Mouse (Mus musculus) spleen, postnatal 14 days (tissue): ENCODE results near the gene 4933407L21Rik.

Experiments
- DNase-seq, 2 experiments: peaks; one replicate each; pipeline ENCODE4 v3.0.0; 2021 to 2022; ENCODE audit warnings: low spot score in 2 of 2

The 4933407L21Rik gene

DNA sequence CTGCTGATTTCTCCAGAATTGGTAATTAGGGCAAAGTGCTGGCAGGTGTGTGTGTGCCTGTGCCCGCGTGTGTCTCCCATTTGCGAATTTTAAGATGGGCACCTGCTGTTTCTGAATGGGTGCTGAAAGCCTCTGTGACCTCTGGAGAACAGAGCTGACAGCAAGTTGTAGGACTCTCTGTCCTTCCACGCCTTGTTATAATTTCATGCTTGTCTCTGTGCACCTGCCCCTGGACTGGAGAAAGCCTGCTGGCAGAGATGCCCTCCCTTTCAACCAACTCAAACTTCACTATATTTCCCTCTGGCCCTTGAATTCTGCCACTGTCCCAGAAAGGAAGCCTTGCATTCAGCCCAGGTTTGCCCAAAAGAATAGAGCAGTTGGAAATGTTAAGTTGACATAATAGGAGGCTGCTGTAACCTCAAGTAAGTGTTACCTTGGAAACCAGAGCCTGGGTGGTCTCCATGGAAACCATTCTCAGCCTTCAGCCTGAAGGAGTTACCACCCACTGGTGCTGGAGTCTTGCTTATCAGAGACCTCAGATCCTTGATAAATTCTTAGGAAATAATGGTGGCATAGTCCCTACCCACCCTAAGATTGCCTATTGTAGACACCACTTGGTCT, 11.3 kb upstream of the 4933407L21Rik start:
- no peak for DNase-seq

DNA sequence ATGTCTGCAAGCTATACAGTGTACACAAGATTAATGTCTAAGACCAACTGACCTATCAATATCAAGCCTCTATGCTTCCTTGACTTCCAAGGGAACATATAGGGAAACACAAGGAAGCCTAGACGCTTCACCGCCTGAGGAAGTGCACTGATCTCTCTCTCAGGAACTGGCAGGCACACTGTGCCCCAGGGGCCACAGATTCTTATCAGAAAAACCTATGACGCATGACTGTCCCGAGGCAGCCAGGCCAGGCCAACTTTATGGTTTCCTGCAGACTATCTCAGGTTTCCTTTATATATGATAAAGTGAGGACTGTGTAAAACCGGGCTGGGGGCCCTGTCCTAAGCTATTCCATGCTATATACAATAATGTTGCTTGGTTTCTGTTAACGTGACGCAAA, 8.7 kb upstream of the 4933407L21Rik start:
- no peak for DNase-seq

DNA sequence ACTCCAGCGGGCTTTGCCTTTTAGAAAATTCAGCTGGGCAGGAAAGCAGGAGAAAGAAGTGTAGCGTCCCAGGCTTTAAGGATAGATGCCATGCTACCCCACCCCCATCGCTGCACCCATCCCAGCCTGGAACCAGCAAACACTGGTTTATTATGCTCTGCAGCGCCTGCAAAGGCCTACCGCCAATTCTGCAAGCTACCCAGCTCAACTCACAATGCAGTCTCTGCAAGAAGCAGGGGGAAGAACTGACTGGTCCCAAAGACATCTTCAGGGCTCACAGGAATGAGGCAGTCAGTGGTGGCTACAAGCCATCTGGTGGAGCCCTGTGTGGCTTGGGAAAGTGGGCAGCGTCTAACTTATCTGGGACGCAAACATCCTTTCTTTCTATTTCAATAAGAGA, 6.6 kb upstream of the 4933407L21Rik start:
- DNase-seq: no peak

DNA sequence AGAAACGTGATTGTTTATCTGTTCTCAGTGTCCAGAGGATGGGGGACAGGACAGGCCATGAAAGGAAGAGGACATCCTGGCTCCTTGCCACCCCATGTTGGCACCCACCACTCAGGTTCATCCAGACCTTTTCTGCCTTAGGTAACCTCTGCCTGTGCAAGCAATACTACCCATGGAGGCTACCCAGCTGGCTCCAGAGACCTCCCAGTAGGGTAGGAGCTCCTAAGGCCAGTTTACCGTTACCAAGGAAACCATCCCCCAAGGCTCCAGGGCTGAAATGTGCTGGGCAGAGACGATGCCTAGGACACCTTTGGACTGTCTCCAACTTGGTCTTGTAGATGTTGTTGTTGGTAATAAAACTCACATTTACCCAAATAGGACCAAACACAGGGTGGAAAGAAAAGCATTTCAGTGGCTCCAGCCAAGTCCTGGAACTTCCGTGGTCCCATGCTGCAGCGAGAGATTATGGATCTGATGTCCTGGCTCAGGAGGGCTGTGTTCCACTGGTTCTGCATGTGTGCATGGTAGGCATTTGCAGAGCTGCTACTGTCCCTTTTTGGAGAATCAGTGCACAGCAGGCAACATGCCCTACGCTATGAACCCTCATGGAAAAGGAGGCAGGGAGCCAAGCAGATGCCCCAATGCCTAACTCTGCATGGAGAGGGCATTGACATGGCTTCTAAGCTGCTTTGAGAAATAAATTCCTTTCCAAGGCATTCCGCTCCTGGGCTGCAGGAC, 6.0 kb upstream of the 4933407L21Rik start:
- no peak for DNase-seq

DNA sequence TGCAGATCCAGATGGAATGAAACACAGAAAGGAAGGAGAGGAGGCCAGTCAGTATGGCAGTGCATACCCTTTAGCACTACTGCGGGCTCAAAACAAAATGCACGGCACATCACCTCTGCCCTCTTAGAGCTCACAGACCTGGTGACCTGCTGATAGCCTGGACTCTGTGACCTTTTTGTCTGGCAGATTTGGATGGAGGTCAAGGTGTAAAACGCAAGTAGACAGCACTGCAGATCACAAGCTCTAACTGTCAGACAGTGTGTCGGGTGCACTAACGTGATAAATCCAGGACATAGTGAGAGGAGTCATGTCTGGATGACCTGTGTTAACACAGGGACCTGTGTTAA, 5.4 kb upstream of the 4933407L21Rik start:
- DNase-seq: no peak

DNA sequence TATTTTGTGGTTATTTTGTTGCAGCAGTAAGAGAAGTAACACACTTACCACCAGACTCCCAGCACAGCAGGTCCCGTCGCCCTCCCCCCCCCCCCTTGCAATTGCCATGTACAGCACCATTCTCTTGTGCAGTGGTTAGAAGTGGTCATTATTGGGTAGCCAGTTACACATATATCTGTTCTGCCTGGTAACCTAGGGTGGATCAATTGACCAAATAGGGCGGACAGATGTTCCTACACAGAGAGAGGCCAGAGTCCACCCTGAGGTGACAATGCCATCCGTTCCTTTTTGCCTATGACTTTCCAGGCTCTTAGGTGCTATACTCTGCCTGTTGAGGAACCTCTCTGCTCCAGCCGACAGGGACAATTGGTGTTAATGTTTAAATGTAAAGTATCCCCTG, 3.1 kb upstream of the 4933407L21Rik start:
- no peak for DNase-seq

DNA sequence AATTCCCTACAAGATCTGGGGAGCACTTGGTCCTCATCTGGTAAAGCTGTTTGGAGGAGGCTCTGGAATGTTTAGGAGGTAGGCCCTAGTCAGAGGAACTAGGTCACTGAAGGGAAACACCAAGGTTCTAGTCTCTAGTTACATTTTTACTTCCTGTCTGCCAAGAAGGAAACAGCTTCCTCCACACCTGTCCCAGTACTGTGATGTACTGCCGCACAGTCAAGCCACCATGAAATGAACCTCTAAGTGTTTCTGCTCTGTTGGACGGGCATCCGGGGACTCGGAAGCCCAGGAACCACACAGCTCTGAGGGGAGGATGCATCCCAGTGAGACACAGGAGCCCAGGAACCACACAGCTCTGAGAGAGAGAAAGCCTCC, 394 bp downstream of the 4933407L21Rik start:
- DNase-seq: no peak

DNA sequence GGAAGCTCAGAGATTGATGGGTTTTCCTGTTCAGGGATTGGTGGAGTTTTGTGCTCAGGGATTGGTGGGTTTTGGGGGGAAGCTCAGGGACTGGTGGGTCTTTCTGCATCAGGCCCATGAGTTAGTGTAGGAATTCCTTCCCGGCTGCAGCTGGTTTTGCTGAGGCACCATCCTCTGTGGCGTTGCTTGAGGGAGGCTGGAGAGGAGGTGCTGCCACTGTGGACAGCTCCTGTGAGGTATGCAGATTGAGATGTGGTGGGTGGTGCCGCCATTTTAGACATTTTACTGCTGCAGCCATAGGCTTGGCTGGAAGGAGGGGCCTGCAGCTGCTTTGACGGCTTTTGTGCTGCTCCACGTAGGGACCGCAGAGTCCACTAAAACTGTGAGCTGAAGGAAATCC, 1.1 kb downstream of the 4933407L21Rik start:
- DNase-seq: no peak

DNA sequence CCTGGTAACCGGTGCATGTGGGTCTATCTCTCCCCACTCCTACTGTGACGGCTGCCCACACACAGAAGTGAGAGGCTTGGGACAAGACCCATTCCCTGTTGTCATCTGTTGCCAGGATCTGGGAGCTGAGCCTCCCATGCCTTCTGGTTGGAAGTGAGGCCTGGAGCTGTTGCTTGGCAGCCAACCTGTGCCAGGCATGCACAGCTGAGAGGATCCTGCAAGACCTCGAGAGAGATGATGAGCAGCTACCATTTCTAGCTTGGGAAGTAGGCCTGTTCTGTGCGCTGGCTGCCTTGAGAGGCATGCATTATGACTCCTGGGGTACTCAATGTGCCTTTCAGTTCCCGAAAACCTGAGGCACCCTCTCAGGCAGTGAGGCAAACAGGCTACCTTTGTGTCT, 2.9 kb downstream of the 4933407L21Rik start:
- no peak for DNase-seq

DNA sequence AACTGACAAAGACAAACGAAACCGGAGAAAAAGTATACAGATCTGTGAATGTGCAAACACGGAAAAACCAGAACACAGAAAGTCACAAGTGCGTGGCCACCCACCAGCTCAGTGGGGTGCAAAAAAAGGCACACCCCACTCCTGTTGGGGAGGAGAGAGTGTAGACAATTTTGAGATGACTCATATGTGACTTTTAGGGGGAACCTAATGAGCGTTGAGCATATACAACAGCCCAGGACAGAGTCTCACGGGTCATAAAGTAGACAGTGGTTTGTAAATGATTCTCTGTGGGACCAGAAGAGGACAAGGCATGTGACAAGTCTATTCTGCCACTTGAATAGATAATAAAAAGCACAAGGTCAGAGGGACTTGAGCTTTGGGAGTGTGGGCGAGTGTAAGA, 4.9 kb downstream of the 4933407L21Rik start:
- DNase-seq: no peak

DNA sequence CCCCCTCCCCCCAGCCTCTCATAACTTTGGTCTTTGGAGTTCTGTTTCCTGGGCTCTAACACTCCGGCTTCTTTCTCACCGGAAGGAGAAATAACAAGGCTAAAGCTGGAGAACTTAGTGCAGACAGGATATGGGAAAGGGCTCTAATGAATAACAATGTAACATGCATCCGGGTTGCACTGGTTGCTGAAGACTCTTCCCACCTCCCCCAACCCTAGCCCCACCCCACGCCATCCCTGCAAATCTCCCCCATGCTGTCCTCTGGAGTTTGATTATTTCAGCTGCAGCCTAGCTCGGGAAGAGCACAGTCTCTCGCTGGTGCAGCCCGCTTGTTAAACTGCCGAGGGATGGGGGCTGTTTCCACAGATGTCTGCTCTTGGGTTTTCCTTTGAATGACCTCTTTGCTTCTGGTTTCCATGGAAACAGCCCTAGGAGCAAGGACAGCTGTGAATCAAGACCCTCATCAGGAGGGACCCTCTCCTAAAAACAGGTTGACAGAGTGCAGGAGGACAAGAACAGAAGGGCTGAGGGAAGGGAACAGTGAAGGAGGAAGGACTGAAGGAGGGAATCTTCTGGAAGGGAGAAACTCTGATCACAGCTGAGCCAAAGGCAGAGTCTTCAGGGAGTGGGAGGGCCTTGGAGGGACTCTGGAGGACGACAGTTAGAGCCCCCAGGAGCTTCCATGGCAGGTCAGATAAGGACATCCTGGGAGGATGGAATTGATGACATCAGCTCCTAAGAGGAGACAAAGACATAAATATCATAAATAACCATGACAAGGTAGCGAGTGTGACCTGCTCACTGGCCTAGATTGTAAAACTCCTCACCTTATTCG, 5.6 kb downstream of the 4933407L21Rik start:
- no peak for DNase-seq

DNA sequence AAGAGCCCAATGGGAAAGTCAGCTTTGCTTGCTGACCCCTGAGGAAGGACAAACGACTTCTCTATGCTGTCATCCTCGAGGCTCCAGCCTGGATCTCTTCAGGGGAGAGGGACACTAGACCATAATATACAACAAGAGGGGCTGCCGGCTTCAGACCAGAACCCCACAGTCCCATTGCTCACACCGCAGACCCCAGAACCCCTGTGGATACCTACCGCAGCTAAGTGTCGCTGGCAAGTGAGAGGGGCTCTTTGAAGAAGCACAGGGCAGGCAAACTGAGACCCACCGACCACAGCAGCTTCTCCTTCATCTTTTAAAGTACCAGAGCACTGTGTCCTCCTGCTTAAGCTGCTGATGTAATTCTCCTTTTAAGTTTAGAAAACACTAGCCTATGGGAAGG, 6.3 kb downstream of the 4933407L21Rik start:
- DNase-seq: no peak

DNA sequence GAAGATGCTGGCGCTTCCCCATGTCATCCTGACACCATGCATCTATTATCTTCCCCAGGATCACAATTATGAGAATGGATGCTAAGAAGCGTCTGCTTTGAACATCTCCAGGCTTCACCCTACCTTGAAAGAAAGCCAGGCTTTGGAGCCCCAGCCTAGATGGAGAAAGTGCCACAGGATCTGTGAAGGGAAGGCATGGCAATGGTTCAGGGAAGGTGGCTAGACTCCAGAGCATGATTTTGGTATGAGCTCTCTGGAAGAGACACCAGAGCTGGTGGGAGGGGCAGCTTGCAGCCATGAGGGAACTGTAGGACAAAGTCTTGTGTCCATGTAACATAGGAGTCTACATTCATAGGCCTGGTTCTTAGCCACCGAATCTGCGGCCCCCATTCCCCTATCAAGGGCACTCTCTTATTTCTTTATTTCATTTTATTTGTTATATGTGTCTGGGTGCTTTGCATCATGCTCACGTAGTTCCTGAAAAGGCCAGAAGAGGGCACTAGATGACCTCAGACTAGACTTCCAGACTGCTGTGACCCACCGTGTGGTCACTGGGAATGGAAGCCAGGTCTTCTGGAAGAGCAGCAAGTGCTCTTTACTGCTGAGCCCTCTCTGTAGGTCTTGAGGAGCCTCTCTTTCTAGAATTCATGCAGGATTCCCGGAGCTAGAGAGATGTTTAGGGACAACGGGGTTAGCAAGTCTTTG, 7.0 kb downstream of the 4933407L21Rik start:
- peak in 1 of 2 experiments; percentile 37 for DNase-seq

DNA sequence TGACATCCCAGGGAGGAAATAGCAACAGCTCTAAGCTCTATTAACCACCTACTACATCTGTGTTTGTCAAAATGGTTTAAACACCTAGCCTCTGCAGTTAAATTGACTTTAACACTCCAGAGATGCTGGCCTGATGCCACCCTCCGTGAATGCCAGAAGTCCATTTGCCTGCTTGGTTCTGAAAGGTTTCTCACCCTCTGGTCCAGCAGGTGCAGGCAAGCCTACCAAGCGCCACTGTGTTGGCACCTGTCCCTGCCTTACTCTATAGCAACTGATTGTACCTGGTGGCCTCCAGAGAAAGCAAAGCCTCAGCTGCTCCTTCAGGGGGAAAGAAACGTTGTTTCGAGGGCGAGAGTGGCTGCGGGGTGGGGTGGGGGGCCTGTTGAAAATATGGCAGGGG, 8.0 kb downstream of the 4933407L21Rik start:
- DNase-seq: no peak

DNA sequence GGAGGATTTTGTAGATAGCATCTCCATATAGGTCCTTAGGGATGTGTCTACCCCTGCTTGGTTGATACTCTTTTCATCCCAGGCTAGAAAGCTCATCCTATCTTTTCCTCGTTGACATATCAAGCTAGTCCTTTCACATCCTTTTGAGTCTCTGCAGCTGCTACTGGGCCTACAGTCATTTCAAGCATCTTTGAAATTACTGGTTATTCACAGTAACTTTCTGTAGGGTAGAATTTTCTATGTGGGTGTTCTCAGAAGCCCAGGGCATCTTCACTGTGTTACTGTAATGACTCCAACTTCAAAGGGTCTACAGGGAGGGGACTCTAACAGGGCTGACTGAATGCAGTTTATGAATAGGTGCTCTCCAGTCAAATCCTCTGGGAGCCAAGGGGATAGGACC, 9.0 kb downstream of the 4933407L21Rik start:
- no peak for DNase-seq

DNA sequence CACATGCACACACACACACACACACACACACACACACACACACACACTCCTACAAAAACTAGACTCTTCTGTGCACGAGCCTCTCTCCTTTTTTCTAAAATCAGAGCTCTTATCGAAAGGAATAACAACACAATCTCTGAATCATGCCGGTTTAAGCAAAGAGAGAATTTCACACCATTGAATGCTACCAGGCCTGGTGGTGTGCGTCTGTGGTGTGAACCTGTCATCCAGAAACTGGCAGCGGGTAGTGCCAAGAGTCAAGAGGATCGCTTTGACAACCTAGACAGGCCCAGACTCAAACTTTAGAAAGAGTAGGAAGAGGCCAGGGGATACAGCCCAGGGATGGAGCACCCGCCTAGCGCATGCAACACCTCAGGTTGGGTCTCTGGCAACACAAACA, 14.0 kb downstream of the 4933407L21Rik start:
- DNase-seq: no peak

DNA sequence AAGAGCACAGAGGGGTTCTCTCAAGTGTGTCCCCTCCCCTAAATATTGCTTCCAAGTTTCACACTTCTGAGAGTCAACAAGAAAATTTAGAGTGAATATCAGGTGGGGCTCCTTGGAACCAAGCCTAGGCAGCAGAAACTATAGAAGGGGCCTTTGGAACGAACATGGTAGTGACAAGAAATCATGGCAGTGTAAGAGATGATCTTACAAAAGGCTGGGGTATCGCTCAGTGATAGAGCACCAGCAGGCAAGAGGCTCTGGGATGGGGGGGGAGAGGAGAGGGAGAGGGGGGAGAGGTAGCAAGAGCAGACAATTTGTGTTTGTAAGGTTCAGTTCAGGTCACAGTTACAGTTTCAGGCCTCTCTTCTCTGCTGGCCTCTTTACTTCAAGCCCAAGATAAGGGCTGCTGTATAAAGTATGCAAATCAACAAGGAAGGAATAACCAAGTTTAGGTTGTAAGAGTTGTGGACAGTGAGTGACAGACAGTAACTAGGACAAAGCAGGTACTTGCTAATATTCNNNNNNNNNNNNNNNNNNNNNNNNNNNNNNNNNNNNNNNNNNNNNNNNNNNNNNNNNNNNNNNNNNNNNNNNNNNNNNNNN, 20.9 kb downstream of the 4933407L21Rik start:
- no peak for DNase-seq

DNA sequence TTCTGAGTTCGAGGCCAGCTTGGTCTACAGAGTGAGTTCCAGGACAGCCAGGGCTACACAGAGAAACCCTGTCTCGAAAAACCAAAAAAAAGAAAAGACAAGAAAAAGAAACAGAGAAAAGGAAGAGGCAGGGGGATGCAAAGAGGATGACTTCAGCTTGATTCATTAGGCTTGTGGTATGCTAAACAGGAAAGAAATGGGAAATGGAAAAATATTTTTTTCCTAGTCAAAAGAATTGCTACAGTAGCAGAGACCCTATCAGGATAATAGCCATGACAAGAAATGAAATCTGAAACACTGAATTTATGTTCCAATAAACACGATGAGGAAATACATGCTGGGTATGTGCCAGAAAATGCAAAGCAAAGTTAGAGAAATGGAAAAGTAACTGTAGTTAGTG, 26.9 kb downstream of the 4933407L21Rik start:
- DNase-seq: no peak

DNA sequence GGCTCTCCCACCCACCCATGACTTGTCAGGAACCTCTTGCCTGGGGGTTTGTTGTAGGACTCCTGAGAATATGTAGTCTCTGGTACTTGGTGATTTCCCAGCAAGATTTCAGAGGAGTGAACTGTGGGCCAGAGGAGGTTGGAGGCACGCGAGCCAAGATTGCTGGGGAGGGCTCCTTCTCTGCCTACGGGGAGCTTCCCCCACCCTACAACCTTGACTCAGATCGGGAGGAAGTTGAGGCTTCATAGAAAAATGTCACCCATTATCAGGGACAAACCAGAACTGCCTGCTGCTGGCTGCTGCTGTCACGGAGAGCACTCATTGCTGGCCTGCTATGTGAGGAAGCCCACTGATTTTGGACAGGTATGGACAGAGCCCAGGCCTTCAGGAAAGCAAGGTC, 29.0 kb downstream of the 4933407L21Rik start:
- no peak for DNase-seq

DNA sequence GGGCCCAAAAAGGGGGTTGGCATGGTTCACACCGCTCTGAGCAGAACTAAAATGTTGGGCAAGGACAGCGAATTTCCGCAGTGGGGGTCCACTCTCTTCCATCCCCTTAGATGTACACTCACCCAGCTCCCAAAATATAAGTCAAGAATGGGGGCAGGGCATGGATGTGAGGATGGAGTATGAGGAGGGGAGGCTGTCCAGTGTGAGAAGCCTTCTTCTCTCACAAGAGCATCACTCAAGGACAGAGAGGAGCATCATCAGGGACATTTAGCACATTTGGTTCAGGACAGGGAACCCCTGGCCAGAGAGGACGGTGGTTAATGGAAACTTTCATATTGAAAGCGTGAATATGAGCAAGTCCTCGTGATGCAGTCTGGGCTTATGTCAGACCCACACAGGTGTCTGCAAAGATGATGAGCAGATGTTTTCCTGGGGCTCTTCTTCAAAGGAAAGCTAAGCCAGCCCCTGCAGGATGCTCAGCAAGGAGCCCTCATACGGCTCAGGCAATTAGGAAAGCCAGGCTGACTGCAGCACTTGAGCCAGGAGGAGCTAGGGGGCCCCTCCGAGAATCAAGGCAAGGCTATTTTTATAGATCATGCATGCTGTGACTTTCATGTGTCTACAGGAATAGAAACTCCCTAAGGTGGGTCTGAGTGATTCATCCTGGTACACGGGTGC, 29.8 kb downstream of the 4933407L21Rik start:
- no peak for DNase-seq

DNA sequence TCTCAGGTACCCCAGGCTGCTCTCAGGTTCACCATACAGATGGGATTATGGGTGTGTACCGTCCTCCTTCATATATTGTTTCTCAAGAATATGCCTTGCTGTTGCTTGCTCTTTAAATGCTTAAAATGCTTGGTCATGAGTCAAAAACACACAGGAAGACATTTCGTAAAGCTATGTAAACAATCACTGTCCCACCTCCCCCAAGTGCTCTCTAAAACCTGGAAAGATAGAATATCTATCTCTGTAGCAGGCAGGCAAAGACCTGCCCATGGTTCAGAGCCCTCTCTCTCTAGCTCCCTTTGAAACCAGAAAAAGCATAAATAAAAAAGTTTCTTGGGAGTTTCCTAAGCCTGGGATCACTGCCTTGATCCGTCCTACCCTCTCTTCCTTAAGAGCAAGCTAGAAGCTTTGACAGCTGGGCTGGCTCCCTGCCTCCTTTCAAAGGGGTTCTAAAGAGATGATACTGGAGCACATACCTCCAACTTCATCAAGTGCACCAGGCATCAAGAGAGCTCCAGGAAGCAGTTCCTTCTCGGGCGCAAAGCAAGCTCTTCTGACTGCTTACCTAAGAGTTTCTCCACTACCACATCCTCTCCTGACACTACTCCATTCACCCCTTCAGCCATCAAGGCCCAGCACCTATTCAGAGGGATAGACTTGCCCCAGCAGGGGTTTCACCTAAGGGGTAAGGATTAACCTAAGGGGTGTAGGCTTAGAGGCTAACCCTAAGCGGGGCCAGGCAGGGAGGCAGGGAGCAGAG, 31.0 kb downstream of the 4933407L21Rik start:
- no peak for DNase-seq
